Mouse (Mus musculus) lung, adult 2 months (tissue): ENCODE data around the gene Samd4.

Source experiments
- CTCF ChIP-seq: fragments of 200-500 bp; IDR thresholded peaks from 2 replicates; pipeline ENCODE4 v1.5.1; 2011; ENCODE audit warnings: mild to moderate bottlenecking, low read length, control low read depth; ENCODE audit not compliant: insufficient read depth
- POLR2A ChIP-seq: fragments of 200-500 bp; IDR thresholded peaks from 2 replicates; pipeline ENCODE4 v1.6.1; 2011; ENCODE audit warnings: low read depth, mild to moderate bottlenecking, control low read depth, low read length, borderline replicate concordance; ENCODE audit errors: extremely low read depth

DNA sequence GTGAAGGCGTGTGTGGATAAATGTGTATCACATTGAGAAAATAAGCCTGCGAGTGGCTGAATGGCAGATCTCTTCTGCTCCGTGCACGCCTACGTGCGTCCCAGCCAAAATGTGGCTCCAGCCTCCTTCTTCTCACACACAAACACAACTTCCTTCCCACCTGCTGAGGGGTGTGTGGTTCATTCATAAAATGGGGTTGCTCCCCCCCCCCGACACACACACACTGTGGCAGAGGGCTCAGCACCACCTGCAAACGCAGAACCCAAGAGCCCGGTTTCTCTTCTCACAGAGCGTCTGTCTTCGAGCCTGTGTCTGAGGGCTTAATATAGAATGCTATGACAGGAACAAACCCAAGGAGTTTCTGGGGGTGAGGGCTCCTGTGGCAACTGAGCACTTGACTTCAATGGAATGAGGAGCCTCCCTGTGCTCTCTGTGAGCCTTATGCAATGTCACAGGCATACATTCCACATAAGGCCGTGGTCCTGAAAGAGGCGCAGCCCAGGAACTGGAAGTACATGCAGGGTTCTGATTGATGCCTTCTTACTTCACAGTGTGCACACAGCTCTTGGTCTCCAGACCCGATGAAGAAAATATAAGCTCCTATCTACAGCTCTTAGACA, 194.4 kb downstream of the Samd4 start:
- TF ChIP-seq CTCF: no peak
- TF ChIP-seq POLR2A: no peak
